Mouse (Mus musculus): ENCODE data around the gene Rbm4b. TPM values are rescaled to one million over a fixed set of nuclear protein-coding genes. Genes with fewer than 3 reads are reported as not detected.

Rbm4b gene
- total and polyA plus RNA-seq, 2 experiments from 2014 or later: 59.2 to 81.8 TPM

- no peak for ATAC-seq
- Histone ChIP-seq H3K4me3 (ENCODE audit: low read length) (no peak overlapping the region), H3K4me2 (ENCODE audit: low read depth, low read length) (no peak overlapping the region), H3K27ac (no peak overlapping the region), H3K9ac (replicated peaks; ENCODE audit: low read length) (no peak overlapping the region), H3K9me3 (ENCODE audit: low read length) (no peaks in the 10 kb centered on the region), H3K27me3 (ENCODE audit: insufficient read depth, low read length) (no peaks in the 10 kb centered on the region), H3K4me1 (ENCODE audit: insufficient read depth, low read length) (no peaks in the 10 kb centered on the region), H3K36me3 (ENCODE audit: insufficient read depth, low read length) (peaks cover 74% of the 10 kb centered on the region)
- 44% methylated on average over 5 of the region's 5 CpGs for WGBS
- DNase-seq (ENCODE audit: low spot score): peak; percentile 73
- TF ChIP-seq CTCF (IDR thresholded peaks at IDR 0.05; ENCODE audit: low read depth): peak; percentile 74
Observed at GRCm38 (mm10) chr19:4743524-4743923, 12.8 kb upstream of the Rbm4b start.

GRCm38 (mm10) chr19:4744026-4744425, 12.3 kb upstream of the Rbm4b start:
- no peak overlapping the region for H3K4me2 ChIP-seq (ENCODE audit: low read depth, low read length)
- WGBS: 82% methylated on average over 14 of the region's 14 CpGs
- ATAC-seq: no peak

DNA sequence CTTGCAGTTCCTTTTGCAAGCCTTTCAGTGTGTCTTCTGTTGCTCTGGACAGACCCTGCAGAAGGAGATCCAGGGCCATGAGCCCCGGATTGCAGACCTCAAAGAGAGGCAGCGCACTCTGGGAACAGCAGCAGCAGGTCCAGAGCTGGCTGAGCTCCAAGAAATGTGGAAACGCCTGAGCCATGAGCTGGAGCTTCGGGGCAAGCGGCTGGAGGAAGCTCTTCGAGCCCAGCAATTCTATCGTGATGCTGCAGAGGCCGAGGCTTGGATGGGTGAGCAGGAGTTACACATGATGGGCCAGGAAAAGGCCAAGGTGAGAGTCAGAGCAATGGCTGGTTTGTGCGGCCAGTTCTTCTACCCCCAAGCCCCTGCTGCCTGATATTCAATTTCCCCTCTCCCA, 11.2 kb upstream of the Rbm4b start:
- Histone ChIP-seq H3K4me3 (ENCODE audit: low read length) (no peak overlapping the region), H3K9me3 (ENCODE audit: low read length) (no peaks in the 10 kb centered on the region), H3K4me2 (ENCODE audit: low read depth, low read length) (no peak overlapping the region), H3K9ac (replicated peaks; ENCODE audit: low read length) (no peak overlapping the region; the same call in 1 of the 2 replicates), H3K27me3 (ENCODE audit: insufficient read depth, low read length) (no peaks in the 10 kb centered on the region), H3K36me3 (ENCODE audit: insufficient read depth, low read length) (peaks cover 74% of the 10 kb centered on the region), H3K4me1 (ENCODE audit: insufficient read depth, low read length) (no peaks in the 10 kb centered on the region), H3K27ac (no peak overlapping the region)
- WGBS: 54% methylated on average over 9 of the region's 9 CpGs
- no peak for TF ChIP-seq CTCF (IDR thresholded peaks at IDR 0.05; ENCODE audit: low read depth)
- no peak for ATAC-seq
- DNase-seq (ENCODE audit: low spot score): peak; percentile 59

More at GRCm38 (mm10) chr19:4744026-4744425, 12.3 kb upstream of the Rbm4b start:
- Histone ChIP-seq H3K36me3 (ENCODE audit: insufficient read depth, low read length) (peaks cover 79% of the 10 kb centered on the region), H3K27me3 (ENCODE audit: insufficient read depth, low read length) (no peaks in the 10 kb centered on the region), H3K27ac (no peak overlapping the region), H3K4me3 (ENCODE audit: low read length) (no peak overlapping the region), H3K4me1 (ENCODE audit: insufficient read depth, low read length) (no peaks in the 10 kb centered on the region), H3K9me3 (ENCODE audit: low read length) (no peaks in the 10 kb centered on the region), H3K9ac (replicated peaks; ENCODE audit: low read length) (no peak overlapping the region)
- TF ChIP-seq CTCF (IDR thresholded peaks at IDR 0.05; ENCODE audit: low read depth): no peak
- DNase-seq (ENCODE audit: low spot score): no peak

- H3K4me3 ChIP-seq (ENCODE audit: low read length): no peak overlapping the region
- TF ChIP-seq CTCF (IDR thresholded peaks at IDR 0.05; ENCODE audit: low read depth): no peak
- ATAC-seq: no peak
- WGBS: 88% methylated on average over 10 of the region's 10 CpGs
- peaks cover 78% of the 10 kb centered on the region for H3K36me3 ChIP-seq (ENCODE audit: insufficient read depth, low read length)
- H3K4me2 ChIP-seq (ENCODE audit: low read depth, low read length): no peak overlapping the region
- H3K27ac ChIP-seq: no peak overlapping the region
- H3K4me1 ChIP-seq (ENCODE audit: insufficient read depth, low read length): no peaks in the 10 kb centered on the region
- H3K9ac ChIP-seq (replicated peaks; ENCODE audit: low read length): no peak overlapping the region; the same call in 1 of the 2 replicates
- H3K9me3 ChIP-seq (ENCODE audit: low read length): no peaks in the 10 kb centered on the region
- H3K27me3 ChIP-seq (ENCODE audit: insufficient read depth, low read length): no peaks in the 10 kb centered on the region
- no peak for DNase-seq (ENCODE audit: low spot score)
Observed at GRCm38 (mm10) chr19:4745681-4746080, 10.6 kb upstream of the Rbm4b start.

- ATAC-seq: 0 out of 2 replicates have a peak, but pooled peaks have one; percentile 36
Observed at GRCm38 (mm10) chr19:4746611-4747010, 9.7 kb upstream of the Rbm4b start.

GRCm38 (mm10) chr19:4747631-4748312, 8.5 kb upstream of the Rbm4b start:
- DNase-seq (ENCODE audit: low spot score): no peak
- no peak for ATAC-seq
- Histone ChIP-seq H3K36me3 (ENCODE audit: insufficient read depth, low read length) (peaks cover 71% of the 10 kb centered on the region), H3K4me3 (ENCODE audit: low read length) (no peak overlapping the region), H3K4me1 (ENCODE audit: insufficient read depth, low read length) (no peaks in the 10 kb centered on the region), H3K27ac (no peak overlapping the region), H3K9me3 (ENCODE audit: low read length) (no peaks in the 10 kb centered on the region), H3K4me2 (ENCODE audit: low read depth, low read length) (no peak overlapping the region), H3K9ac (replicated peaks; ENCODE audit: low read length) (no peak overlapping the region), H3K27me3 (ENCODE audit: insufficient read depth, low read length) (no peaks in the 10 kb centered on the region)
- TF ChIP-seq CTCF (IDR thresholded peaks at IDR 0.05; ENCODE audit: low read depth): no peak
- WGBS: 87% methylated on average over 9 of the region's 9 CpGs

More at GRCm38 (mm10) chr19:4746611-4747010, 9.7 kb upstream of the Rbm4b start:
- Histone ChIP-seq H3K9me3 (ENCODE audit: low read length) (no peaks in the 10 kb centered on the region), H3K4me2 (ENCODE audit: low read depth, low read length) (no peak overlapping the region), H3K4me1 (ENCODE audit: insufficient read depth, low read length) (no peaks in the 10 kb centered on the region), H3K9ac (replicated peaks; ENCODE audit: low read length) (no peak overlapping the region), H3K27ac (no peak overlapping the region), H3K27me3 (ENCODE audit: insufficient read depth, low read length) (no peaks in the 10 kb centered on the region), H3K36me3 (ENCODE audit: insufficient read depth, low read length) (peaks cover 79% of the 10 kb centered on the region), H3K4me3 (ENCODE audit: low read length) (no peak overlapping the region)
- no peak for TF ChIP-seq CTCF (IDR thresholded peaks at IDR 0.05; ENCODE audit: low read depth)
- peak; percentile 19 for DNase-seq (ENCODE audit: low spot score)
- 68% methylated on average over 14 of the region's 14 CpGs for WGBS

- ATAC-seq (no peak), DNase-seq (ENCODE audit: low spot score) (no peak)
- Histone ChIP-seq H3K4me1 (ENCODE audit: insufficient read depth, low read length) (no peaks in the 10 kb centered on the region), H3K9ac (replicated peaks; ENCODE audit: low read length) (no peak overlapping the region), H3K36me3 (ENCODE audit: insufficient read depth, low read length) (peaks cover 69% of the 10 kb centered on the region), H3K27me3 (ENCODE audit: insufficient read depth, low read length) (no peaks in the 10 kb centered on the region), H3K27ac (no peak overlapping the region), H3K4me3 (ENCODE audit: low read length) (no peak overlapping the region), H3K4me2 (ENCODE audit: low read depth, low read length) (no peak overlapping the region), H3K9me3 (ENCODE audit: low read length) (no peaks in the 10 kb centered on the region)
- TF ChIP-seq CTCF (IDR thresholded peaks at IDR 0.05; ENCODE audit: low read depth): no peak
- WGBS: 86% methylated on average over 10 of the region's 10 CpGs
Observed at GRCm38 (mm10) chr19:4748493-4748892, 7.8 kb upstream of the Rbm4b start.
